Mouse (Mus musculus) midbrain, embryonic 10.5 days (tissue): ENCODE data around the gene Itgb6. TPM values are rescaled to one million over a fixed set of nuclear protein-coding genes. Genes with fewer than 3 reads are reported as not detected.

Experiments
- DNase-seq: peaks from one replicate; pipeline ENCODE4 v3.0.0-alpha.2; 2017; ENCODE audit warnings: low spot score
- H3K27ac ChIP-seq: fragments of 300-500 bp; sonication (generic); replicated peaks from 2 replicates; pipeline ENCODE4 v1.5.1; 2016; ENCODE audit warnings: mild to moderate bottlenecking
- H3K27me3 ChIP-seq: fragments of 300-500 bp; sonication (generic); 2 replicates; pipeline ENCODE4 v1.6.1; 2016; ENCODE audit warnings: low read depth, mild to moderate bottlenecking; ENCODE audit not compliant: poor library complexity, severe bottlenecking
- H3K36me3 ChIP-seq: fragments of 300-500 bp; sonication (generic); 2 replicates; pipeline ENCODE4 v1.6.1; 2016; ENCODE audit warnings: mild to moderate bottlenecking, moderate library complexity
- H3K4me1 ChIP-seq: fragments of 300-500 bp; sonication (generic); 2 replicates; pipeline ENCODE4 v1.6.1; 2016
- H3K4me3 ChIP-seq: fragments of 300-500 bp; sonication (generic); 2 replicates; pipeline ENCODE4 v1.5.1; 2016; ENCODE audit warnings: mild to moderate bottlenecking, moderate library complexity
- H3K9me3 ChIP-seq: fragments of 300-500 bp; sonication (generic); replicated peaks from 2 replicates; pipeline ENCODE4 v1.6.1; 2016; ENCODE audit warnings: mild to moderate bottlenecking
- WGBS: fragments of 180-500 bp; shearing (Covaris S2); methylation state at CpG from one replicate; pipeline ENCODE4 v1.1.7; 2016; 5-methylcytosine and 5-hydroxymethylcytosine counted together
- polyA plus RNA-seq: library from polyadenylated mRNA; unstranded; fragments of >200 nt; fragmentation: Nextera tagmentation; extraction: Ambion mirVana; gene quantifications from 2 replicates; pipeline ENCODE4 v1.2.1, GENCODE M21; 2016

Gene Itgb6
- polyA plus RNA-seq, 1 experiment from 2014 or later = 0.36 TPM

- no peak overlapping the region for H3K4me3 ChIP-seq
- H3K27me3 ChIP-seq = no peaks in the 10 kb centered on the region
- WGBS = 96% methylated on average over 4 of the region's 4 CpGs
- peaks cover 25% of the 10 kb centered on the region for H3K4me1 ChIP-seq
- no peaks in the 10 kb centered on the region for H3K9me3 ChIP-seq
- no peak for DNase-seq
- H3K27ac ChIP-seq = no peak overlapping the region
- H3K36me3 ChIP-seq = no peaks in the 10 kb centered on the region
These were observed 12.1 kb downstream of the Itgb6 start for GRCm38 (mm10) chr2:60710317-60710716.

- no peak overlapping the region for H3K4me3 ChIP-seq
- no peak overlapping the region for H3K27ac ChIP-seq
- H3K27me3 ChIP-seq = no peaks in the 10 kb centered on the region
- DNase-seq = no peak
- peaks cover 9% of the 10 kb centered on the region for H3K4me1 ChIP-seq
- no peaks in the 10 kb centered on the region for H3K9me3 ChIP-seq
- H3K36me3 ChIP-seq = no peaks in the 10 kb centered on the region
- WGBS = 44% methylated on average over 3 of the region's 3 CpGs
These were observed 13.8 kb downstream of the Itgb6 start for GRCm38 (mm10) chr2:60708671-60709070.

- no peaks in the 10 kb centered on the region for H3K27me3 ChIP-seq
- H3K36me3 ChIP-seq = no peaks in the 10 kb centered on the region
- peaks cover 8% of the 10 kb centered on the region for H3K4me1 ChIP-seq
- no peak overlapping the region for H3K4me3 ChIP-seq
- WGBS = 90% methylated on average over 3 of the region's 3 CpGs
- no peaks in the 10 kb centered on the region for H3K9me3 ChIP-seq
- DNase-seq = no peak
- no peak overlapping the region for H3K27ac ChIP-seq
These were observed 15.6 kb downstream of the Itgb6 start for GRCm38 (mm10) chr2:60706866-60707265.

- H3K36me3 ChIP-seq = no peaks in the 10 kb centered on the region
- WGBS = 88% methylated on average over 8 of the region's 8 CpGs
- H3K9me3 ChIP-seq = no peaks in the 10 kb centered on the region
- no peaks in the 10 kb centered on the region for H3K27me3 ChIP-seq
- no peak overlapping the region for H3K27ac ChIP-seq
- no peak overlapping the region for H3K4me3 ChIP-seq
- DNase-seq = no peak
- peaks cover 8% of the 10 kb centered on the region for H3K4me1 ChIP-seq
These were observed 17.0 kb downstream of the Itgb6 start for GRCm38 (mm10) chr2:60705426-60705825.

GRCm38 (mm10) chr2:60703315-60703714 lies 19.1 kb downstream of the Itgb6 start:
- no peak for DNase-seq
- peaks cover 5% of the 10 kb centered on the region for H3K4me1 ChIP-seq
- no peaks in the 10 kb centered on the region for H3K9me3 ChIP-seq
- H3K4me3 ChIP-seq = no peak overlapping the region
- 76% methylated on average over 4 of the region's 4 CpGs for WGBS
- H3K36me3 ChIP-seq = no peaks in the 10 kb centered on the region
- no peak overlapping the region for H3K27ac ChIP-seq
- no peaks in the 10 kb centered on the region for H3K27me3 ChIP-seq

- WGBS = 93% methylated on average over 4 of the region's 4 CpGs
- Histone ChIP-seq H3K9me3 (no peaks in the 10 kb centered on the region), H3K4me1 (peaks cover 11% of the 10 kb centered on the region), H3K36me3 (no peaks in the 10 kb centered on the region), H3K27me3 (no peaks in the 10 kb centered on the region), H3K27ac (no peak overlapping the region), H3K4me3 (no peak overlapping the region)
- no peak for DNase-seq
These were observed 21.5 kb downstream of the Itgb6 start for GRCm38 (mm10) chr2:60700956-60701355.

GRCm38 (mm10) chr2:60700013-60700412 lies 22.4 kb downstream of the Itgb6 start:
- Histone ChIP-seq H3K9me3 (no peaks in the 10 kb centered on the region), H3K4me3 (no peak overlapping the region), H3K36me3 (no peaks in the 10 kb centered on the region), H3K4me1 (peaks cover 11% of the 10 kb centered on the region), H3K27ac (no peak overlapping the region), H3K27me3 (no peaks in the 10 kb centered on the region)
- 89% methylated on average over 3 of the region's 3 CpGs for WGBS
- no peak for DNase-seq

- Histone ChIP-seq H3K27me3 (no peaks in the 10 kb centered on the region), H3K36me3 (no peaks in the 10 kb centered on the region), H3K27ac (no peak overlapping the region), H3K4me1 (peaks cover 11% of the 10 kb centered on the region), H3K9me3 (no peaks in the 10 kb centered on the region), H3K4me3 (no peak overlapping the region)
- no peak for DNase-seq
- 95% methylated on average over 3 of the region's 3 CpGs for WGBS
These were observed 22.9 kb downstream of the Itgb6 start for GRCm38 (mm10) chr2:60699591-60699990.

GRCm38 (mm10) chr2:60698155-60698554 lies 24.3 kb downstream of the Itgb6 start:
- Histone ChIP-seq H3K4me1 (peaks cover 11% of the 10 kb centered on the region), H3K27ac (peak overlapping the region; percentile 55; the same call in 1 of the 2 replicates), H3K4me3 (no peak overlapping the region), H3K9me3 (no peaks in the 10 kb centered on the region), H3K36me3 (no peaks in the 10 kb centered on the region), H3K27me3 (no peaks in the 10 kb centered on the region)
- no peak for DNase-seq
- WGBS = 32% methylated on average over 1 of the region's 1 CpGs

- Histone ChIP-seq H3K9me3 (no peaks in the 10 kb centered on the region), H3K27me3 (no peaks in the 10 kb centered on the region), H3K4me1 (peaks cover 11% of the 10 kb centered on the region), H3K27ac (no peak overlapping the region), H3K36me3 (no peaks in the 10 kb centered on the region), H3K4me3 (no peak overlapping the region)
- WGBS = 81% methylated on average over 7 of the region's 7 CpGs
- no peak for DNase-seq
These were observed 24.9 kb downstream of the Itgb6 start for GRCm38 (mm10) chr2:60697530-60697929.

- H3K9me3 ChIP-seq = no peaks in the 10 kb centered on the region
- no peaks in the 10 kb centered on the region for H3K36me3 ChIP-seq
- no peak overlapping the region for H3K27ac ChIP-seq
- no peaks in the 10 kb centered on the region for H3K27me3 ChIP-seq
- no peak overlapping the region for H3K4me3 ChIP-seq
- peaks cover 11% of the 10 kb centered on the region for H3K4me1 ChIP-seq
- 98% methylated on average over 6 of the region's 6 CpGs for WGBS
- no peak for DNase-seq
These were observed 25.9 kb downstream of the Itgb6 start for GRCm38 (mm10) chr2:60696559-60696958.

GRCm38 (mm10) chr2:60695706-60696105 lies 26.7 kb downstream of the Itgb6 start:
- WGBS = 92% methylated on average over 8 of the region's 8 CpGs
- H3K27me3 ChIP-seq = no peaks in the 10 kb centered on the region

GRCm38 (mm10) chr2:60694563-60694962 lies 27.9 kb downstream of the Itgb6 start:
- H3K27me3 ChIP-seq = no peaks in the 10 kb centered on the region
- 88% methylated on average over 8 of the region's 8 CpGs for WGBS
- H3K36me3 ChIP-seq = no peaks in the 10 kb centered on the region
- H3K9me3 ChIP-seq = no peaks in the 10 kb centered on the region
- no peak overlapping the region for H3K4me3 ChIP-seq
- DNase-seq = no peak
- peaks cover 11% of the 10 kb centered on the region for H3K4me1 ChIP-seq
- H3K27ac ChIP-seq = no peak overlapping the region

More at GRCm38 (mm10) chr2:60695706-60696105, 26.7 kb downstream of the Itgb6 start:
- H3K4me1 ChIP-seq = peaks cover 11% of the 10 kb centered on the region
- H3K36me3 ChIP-seq = no peaks in the 10 kb centered on the region
- no peak for DNase-seq
- H3K27ac ChIP-seq = no peak overlapping the region
- no peak overlapping the region for H3K4me3 ChIP-seq
- no peaks in the 10 kb centered on the region for H3K9me3 ChIP-seq

- Histone ChIP-seq H3K27ac (no peak overlapping the region), H3K27me3 (no peaks in the 10 kb centered on the region), H3K4me3 (no peak overlapping the region), H3K4me1 (peaks cover 7% of the 10 kb centered on the region), H3K9me3 (no peaks in the 10 kb centered on the region), H3K36me3 (no peaks in the 10 kb centered on the region)
- DNase-seq = no peak
- 82% methylated on average over 5 of the region's 5 CpGs for WGBS
These were observed 30.2 kb downstream of the Itgb6 start for GRCm38 (mm10) chr2:60692239-60692638.
